Mouse (Mus musculus) limb, embryonic 10.5 days (tissue): ENCODE measurements around the gene Neurl1b. TPM values are rescaled to one million over a fixed set of nuclear protein-coding genes. Genes with fewer than 3 reads are reported as not detected.

Experiments used
- DNase-seq: peaks from one replicate; pipeline ENCODE4 v3.0.0-alpha.2; 2017; ENCODE audit warnings: low spot score
- H3K27ac ChIP-seq: fragments of 300-500 bp; sonication (generic); 2 replicates; pipeline ENCODE4 v1.5.1; 2016; ENCODE audit warnings: mild to moderate bottlenecking
- H3K27me3 ChIP-seq: fragments of 300-500 bp; sonication (generic); 2 replicates; pipeline ENCODE4 v1.6.1; 2016; ENCODE audit warnings: low read depth, mild to moderate bottlenecking; ENCODE audit not compliant: poor library complexity, severe bottlenecking
- H3K36me3 ChIP-seq: fragments of 300-500 bp; sonication (generic); 2 replicates; pipeline ENCODE4 v1.6.1; 2016; ENCODE audit warnings: mild to moderate bottlenecking, moderate library complexity
- H3K4me1 ChIP-seq: fragments of 300-500 bp; sonication (generic); 2 replicates; pipeline ENCODE4 v1.6.1; 2016
- H3K4me3 ChIP-seq: fragments of 300-500 bp; sonication (generic); 2 replicates; pipeline ENCODE4 v1.5.1; 2016; ENCODE audit warnings: mild to moderate bottlenecking, moderate library complexity
- H3K9me3 ChIP-seq: fragments of 300-500 bp; sonication (generic); replicated peaks from 2 replicates; pipeline ENCODE4 v1.6.1; 2016; ENCODE audit warnings: mild to moderate bottlenecking
- WGBS: fragments of 180-500 bp; shearing (Covaris S2); methylation state at CpG from one replicate; pipeline ENCODE4 v1.1.7; 2016; 5-methylcytosine and 5-hydroxymethylcytosine counted together
- polyA plus RNA-seq: library from polyadenylated mRNA; unstranded; fragments of >200 nt; fragmentation: Nextera tagmentation; extraction: Ambion mirVana; gene quantifications from 2 replicates; pipeline ENCODE4 v1.2.1, GENCODE M21; 2016

Gene Neurl1b
- polyA plus RNA-seq, 1 experiment from 2014 or later = 0.10 TPM

DNA sequence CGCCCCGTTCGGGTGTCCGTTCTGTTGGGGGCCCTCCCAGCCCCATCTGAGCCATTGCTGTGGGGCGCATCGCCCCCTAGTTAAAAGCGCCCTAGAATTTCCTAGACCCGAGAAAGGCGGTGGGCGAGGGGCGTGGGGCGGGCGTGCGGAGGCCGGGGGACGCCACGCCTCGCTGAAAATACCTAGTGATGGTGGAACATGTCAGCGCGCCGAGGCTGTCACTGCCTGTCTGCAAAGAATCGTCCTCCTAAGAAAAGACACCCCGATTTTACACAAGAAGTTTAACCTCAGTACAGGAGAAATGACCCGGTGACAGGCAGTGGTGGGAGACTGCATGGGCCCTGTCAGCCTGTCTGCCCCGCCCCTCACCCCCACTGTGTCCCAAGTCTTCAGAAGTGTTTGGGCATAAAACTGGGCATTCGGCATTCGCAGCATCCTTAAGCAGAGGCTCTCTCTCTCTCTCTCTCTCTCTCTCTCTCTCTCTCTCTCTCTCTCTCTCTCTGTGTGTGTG lies 781 bp downstream of the Neurl1b start:
- 3% methylated on average over 27 of the region's 27 CpGs for WGBS
- Histone ChIP-seq H3K27me3 (peaks cover 87% of the 10 kb centered on the region), H3K27ac (peak overlapping the region; percentile 83), H3K4me3 (peak overlapping the region; percentile 81), H3K36me3 (no peaks in the 10 kb centered on the region), H3K9me3 (no peaks in the 10 kb centered on the region), H3K4me1 (peaks cover 18% of the 10 kb centered on the region)
- no peak for DNase-seq

GRCm38 (mm10) chr17:26416141-26416540 lies 1.5 kb downstream of the Neurl1b start:
- H3K27ac ChIP-seq = no peak overlapping the region
- WGBS = 66% methylated on average over 3 of the region's 3 CpGs
- peaks cover 79% of the 10 kb centered on the region for H3K27me3 ChIP-seq
- peaks cover 18% of the 10 kb centered on the region for H3K4me1 ChIP-seq
- DNase-seq = no peak
- H3K9me3 ChIP-seq = no peaks in the 10 kb centered on the region
- H3K36me3 ChIP-seq = no peaks in the 10 kb centered on the region
- H3K4me3 ChIP-seq = no peak overlapping the region

DNA sequence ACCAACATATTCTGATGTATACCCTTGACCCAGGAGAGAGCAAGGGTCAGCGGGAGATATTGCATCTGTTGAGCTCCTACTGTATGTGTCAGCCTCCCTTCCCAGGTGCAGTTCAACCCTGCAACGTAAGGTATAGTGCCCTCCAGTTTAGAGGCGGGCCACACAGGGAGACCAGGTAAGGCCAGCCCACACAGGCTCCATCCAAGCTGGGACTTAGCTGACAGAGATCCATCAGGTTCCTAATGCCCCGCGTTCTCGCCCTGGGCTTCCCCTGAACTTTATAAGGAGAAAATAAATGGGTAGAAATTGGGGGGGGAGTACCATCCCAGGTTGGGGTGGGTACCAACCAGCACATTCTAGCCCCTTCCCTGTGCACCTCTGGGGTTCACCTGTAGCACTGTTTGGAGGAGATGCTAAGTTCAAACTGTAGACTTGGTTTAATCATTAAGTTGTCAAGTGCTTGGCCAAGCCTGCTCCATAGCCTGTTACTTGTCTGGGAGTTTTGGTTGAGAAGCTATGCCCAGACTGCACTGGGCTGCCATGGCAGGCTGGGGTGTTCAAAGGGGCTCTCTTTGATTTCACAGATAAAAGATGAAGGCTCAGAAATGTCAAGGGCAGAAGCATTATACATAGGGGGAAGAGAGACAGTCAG lies 3.3 kb downstream of the Neurl1b start:
- H3K27ac ChIP-seq = no peak overlapping the region
- H3K27me3 ChIP-seq = peaks cover 62% of the 10 kb centered on the region
- no peaks in the 10 kb centered on the region for H3K36me3 ChIP-seq
- no peak for DNase-seq
- WGBS = 83% methylated on average over 6 of the region's 6 CpGs
- H3K4me3 ChIP-seq = no peak overlapping the region
- peaks cover 18% of the 10 kb centered on the region for H3K4me1 ChIP-seq
- H3K9me3 ChIP-seq = no peaks in the 10 kb centered on the region

DNA sequence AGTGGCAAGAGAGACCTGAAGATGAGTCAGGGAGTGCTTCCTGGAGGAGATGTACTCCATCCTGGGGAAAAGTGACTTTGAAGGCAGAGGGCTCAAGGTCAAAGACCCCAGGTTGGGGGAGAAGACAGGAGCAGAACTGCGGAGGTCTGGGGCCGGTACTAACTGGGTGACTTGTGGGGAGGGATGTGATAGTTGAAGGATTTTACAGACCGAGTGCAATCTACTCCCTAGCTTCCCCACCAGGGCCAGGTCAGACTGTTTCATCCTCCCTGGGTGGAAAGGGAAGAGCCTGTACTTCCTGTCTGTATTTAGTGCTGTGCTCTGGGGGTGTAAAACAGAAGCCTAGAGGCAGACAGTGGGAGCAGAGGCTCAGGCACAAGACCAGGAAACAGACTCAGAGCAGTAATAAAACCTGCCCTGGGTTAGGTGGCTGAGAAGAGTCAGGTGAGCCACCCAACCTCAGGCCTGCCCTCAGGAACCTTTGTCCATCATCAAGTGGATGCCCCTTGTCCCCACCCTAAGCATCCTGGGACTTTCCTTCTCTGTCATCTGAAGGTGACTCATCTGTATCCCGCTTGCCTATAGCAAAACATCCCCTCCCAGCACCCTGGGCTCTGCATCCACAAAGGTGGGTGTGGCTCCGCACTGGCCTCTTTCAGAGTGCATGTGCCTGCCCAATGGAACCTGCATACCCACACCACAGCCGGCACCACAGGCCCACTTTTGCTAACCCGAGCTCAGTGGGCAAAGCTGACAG lies 6.0 kb downstream of the Neurl1b start:
- WGBS = 83% methylated on average over 7 of the region's 7 CpGs
- H3K27ac ChIP-seq = no peak overlapping the region
- H3K27me3 ChIP-seq = peaks cover 58% of the 10 kb centered on the region
- H3K9me3 ChIP-seq = no peaks in the 10 kb centered on the region
- H3K4me1 ChIP-seq = 0 out of 2 replicates have a peak, but pooled peaks cover 6% of the 10 kb centered on the region
- DNase-seq = no peak
- no peaks in the 10 kb centered on the region for H3K36me3 ChIP-seq
- no peak overlapping the region for H3K4me3 ChIP-seq

DNA sequence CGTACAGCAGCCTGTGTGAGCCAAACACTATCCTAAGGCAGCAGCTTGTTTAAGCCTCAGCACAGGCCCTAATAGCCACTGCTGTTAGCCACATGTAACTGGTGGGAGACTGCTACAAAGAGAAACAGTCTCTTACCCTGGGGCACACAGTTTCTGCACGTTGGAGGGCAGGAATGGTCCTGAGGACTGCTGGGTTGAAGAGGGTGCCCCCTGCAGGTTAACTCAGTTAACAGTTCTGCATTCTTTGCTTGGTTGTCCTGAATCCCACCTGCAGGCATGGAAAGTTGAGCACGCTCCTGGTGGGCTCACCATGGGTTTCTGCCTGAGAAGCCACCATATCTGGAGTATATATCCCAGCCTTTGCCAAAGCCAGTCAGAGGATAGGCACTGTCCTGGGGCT lies 6.9 kb downstream of the Neurl1b start:
- no peak for DNase-seq
- Histone ChIP-seq H3K27me3 (peaks cover 49% of the 10 kb centered on the region), H3K4me1 (0 out of 2 replicates have a peak, but pooled peaks cover 6% of the 10 kb centered on the region), H3K36me3 (no peaks in the 10 kb centered on the region), H3K9me3 (no peaks in the 10 kb centered on the region), H3K27ac (no peak overlapping the region), H3K4me3 (no peak overlapping the region)
- WGBS = 48% methylated on average over 3 of the region's 3 CpGs

- no peak for DNase-seq
- 0 out of 2 replicates have a peak, but pooled peaks cover 6% of the 10 kb centered on the region for H3K4me1 ChIP-seq
- peaks cover 40% of the 10 kb centered on the region for H3K27me3 ChIP-seq
- 82% methylated on average over 6 of the region's 6 CpGs for WGBS
- no peaks in the 10 kb centered on the region for H3K36me3 ChIP-seq
- no peak overlapping the region for H3K27ac ChIP-seq
- no peak overlapping the region for H3K4me3 ChIP-seq
- no peaks in the 10 kb centered on the region for H3K9me3 ChIP-seq
Measured at GRCm38 (mm10) chr17:26422390-26422789, 7.8 kb downstream of the Neurl1b start.

DNA sequence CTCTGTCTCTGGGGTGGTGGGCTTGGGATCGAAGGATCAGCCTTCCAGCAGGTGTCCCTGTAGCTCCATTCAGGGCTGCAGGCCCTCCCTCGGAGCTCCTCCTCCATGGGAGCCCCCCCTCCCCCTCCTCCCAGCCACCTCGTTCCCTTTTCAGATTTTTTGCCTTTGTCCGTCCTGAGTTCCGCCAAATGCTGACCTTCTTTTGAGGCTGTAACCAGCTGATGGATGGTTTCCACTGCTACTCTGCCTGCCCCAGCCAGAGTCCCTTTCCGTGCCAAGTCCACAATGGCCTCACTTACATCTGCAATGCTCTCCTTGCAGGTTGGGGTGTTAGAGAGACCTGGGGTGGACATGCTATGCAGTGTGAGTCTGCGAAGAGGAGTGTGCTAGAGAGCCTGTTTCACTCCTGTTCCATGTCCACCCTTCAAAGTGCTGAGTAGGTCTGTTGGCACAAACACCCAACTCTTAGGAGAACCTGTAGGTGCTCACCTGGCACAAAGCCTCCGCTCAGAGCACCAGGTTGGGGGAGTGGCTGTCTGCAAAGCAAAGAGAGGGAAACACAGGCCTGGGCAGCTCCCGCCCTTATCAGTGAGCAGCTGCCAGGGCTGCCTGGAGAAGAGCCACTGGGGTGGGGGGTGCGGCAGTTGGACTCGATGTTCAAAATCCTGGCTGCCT lies 9.5 kb downstream of the Neurl1b start:
- H3K4me1 ChIP-seq = 0 out of 2 replicates have a peak, but pooled peaks cover 6% of the 10 kb centered on the region
- 46% methylated on average over 11 of the region's 11 CpGs for WGBS
- no peak overlapping the region for H3K27ac ChIP-seq
- H3K9me3 ChIP-seq = no peaks in the 10 kb centered on the region
- no peak for DNase-seq
- peaks cover 28% of the 10 kb centered on the region for H3K27me3 ChIP-seq
- no peak overlapping the region for H3K4me3 ChIP-seq
- H3K36me3 ChIP-seq = no peaks in the 10 kb centered on the region

DNA sequence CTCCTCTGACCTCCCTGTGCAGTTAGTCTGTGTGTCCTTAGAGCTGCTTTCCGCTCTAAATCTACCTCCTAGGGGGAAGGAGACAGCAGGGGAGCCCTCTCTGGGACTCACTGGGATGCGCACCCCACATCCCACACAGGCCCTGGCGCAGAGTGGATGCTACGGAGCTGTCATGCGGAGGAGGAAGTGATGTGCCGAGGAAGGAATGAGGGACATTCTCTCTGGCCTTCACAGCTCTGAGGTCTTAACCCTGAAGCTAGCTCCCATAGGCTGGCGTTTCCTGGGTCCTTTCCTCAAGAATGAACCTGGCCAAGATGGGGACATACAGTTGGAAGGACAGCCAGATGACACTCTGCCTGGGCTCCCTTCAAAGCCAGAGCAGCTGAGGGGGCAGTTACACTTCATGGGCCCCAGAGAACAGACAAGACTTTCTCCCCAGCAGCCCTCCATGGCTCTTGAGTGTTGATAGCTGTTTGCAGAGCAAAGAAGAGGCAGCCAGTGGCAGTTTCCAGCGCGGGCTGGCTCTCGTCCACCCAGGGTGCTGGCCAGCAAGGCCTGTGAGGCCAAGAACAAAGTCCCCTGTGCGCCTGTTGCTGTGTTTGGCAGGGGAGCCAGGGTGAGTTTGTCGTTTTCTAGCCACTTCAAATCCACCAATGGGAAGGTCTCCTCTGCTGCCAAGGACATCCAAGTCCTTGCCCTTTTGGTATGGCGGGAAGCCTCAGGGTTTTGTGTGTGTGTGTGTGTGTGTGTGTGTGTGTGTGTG lies 10.5 kb downstream of the Neurl1b start:
- no peak for DNase-seq
- 0 out of 2 replicates have a peak, but pooled peaks cover 6% of the 10 kb centered on the region for H3K4me1 ChIP-seq
- H3K27me3 ChIP-seq = peaks cover 33% of the 10 kb centered on the region
- H3K36me3 ChIP-seq = no peaks in the 10 kb centered on the region
- H3K9me3 ChIP-seq = no peaks in the 10 kb centered on the region
- no peak overlapping the region for H3K27ac ChIP-seq
- 72% methylated on average over 13 of the region's 13 CpGs for WGBS
- H3K4me3 ChIP-seq = no peak overlapping the region

DNA sequence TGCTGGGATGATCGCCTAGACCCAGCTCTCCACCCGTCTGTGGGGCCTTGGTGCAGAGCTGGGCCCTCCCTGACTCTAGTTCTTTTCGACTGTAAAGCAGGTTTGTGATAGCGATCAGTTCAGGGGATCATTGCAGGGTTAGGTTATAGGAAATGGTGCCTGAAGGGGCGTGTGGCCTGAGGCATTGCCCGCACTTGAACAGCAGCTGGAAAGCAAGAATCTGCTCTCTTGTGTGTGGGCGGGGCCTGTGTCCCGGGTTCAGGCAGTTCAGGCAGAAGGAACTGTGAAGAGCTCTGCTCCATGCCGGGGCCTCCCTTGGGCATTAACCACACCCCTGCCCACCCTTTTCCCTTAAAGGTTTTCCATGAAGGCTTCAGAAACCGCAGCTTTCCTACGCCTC lies 18.7 kb downstream of the Neurl1b start:
- H3K4me1 ChIP-seq = no peaks in the 10 kb centered on the region
- DNase-seq = no peak
- H3K4me3 ChIP-seq = no peak overlapping the region
- H3K9me3 ChIP-seq = no peaks in the 10 kb centered on the region
- H3K27ac ChIP-seq = no peak overlapping the region
- H3K36me3 ChIP-seq = no peaks in the 10 kb centered on the region
- 61% methylated on average over 11 of the region's 11 CpGs for WGBS
- H3K27me3 ChIP-seq = peaks cover 88% of the 10 kb centered on the region

GRCm38 (mm10) chr17:26437089-26437815 lies 22.6 kb downstream of the Neurl1b start:
- WGBS = 88% methylated on average over 14 of the region's 14 CpGs
- H3K4me3 ChIP-seq = no peak overlapping the region
- DNase-seq = no peak
- H3K36me3 ChIP-seq = no peaks in the 10 kb centered on the region
- H3K4me1 ChIP-seq = peaks cover 7% of the 10 kb centered on the region
- no peak overlapping the region for H3K27ac ChIP-seq
- no peaks in the 10 kb centered on the region for H3K9me3 ChIP-seq
- H3K27me3 ChIP-seq = peaks cover 95% of the 10 kb centered on the region

- Histone ChIP-seq H3K27ac (peak overlapping the region; percentile 58; the same call in 1 of the 2 replicates), H3K27me3 (peaks cover 78% of the 10 kb centered on the region), H3K4me1 (peaks cover 7% of the 10 kb centered on the region), H3K36me3 (no peaks in the 10 kb centered on the region), H3K9me3 (no peaks in the 10 kb centered on the region), H3K4me3 (peak overlapping the region; percentile 47)
- 10% methylated on average over 52 of the region's 52 CpGs for WGBS
- DNase-seq = peak; percentile 59
Measured at GRCm38 (mm10) chr17:26439001-26439400, 24.4 kb downstream of the Neurl1b start.

DNA sequence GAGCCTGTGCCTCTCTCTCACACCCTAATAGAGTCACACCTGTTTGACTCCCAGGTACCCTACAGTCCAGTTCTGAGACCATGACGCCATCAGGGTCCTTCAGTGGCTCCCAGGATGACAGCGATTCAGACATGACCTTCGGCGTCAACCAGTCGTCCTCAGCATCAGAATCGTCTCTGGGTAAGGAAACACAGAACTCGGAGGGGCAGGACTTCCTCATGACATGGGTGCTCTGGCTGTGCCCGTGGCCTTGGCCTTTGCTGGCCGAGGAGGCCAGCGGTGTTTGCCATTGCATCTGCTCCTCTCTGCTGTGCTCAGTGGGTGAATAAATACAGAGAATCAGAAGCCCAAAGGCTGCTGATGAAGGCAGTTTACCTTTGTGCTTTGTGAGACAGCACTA lies 26.4 kb downstream of the Neurl1b start:
- Histone ChIP-seq H3K9me3 (no peaks in the 10 kb centered on the region), H3K4me3 (no peak overlapping the region), H3K27ac (no peak overlapping the region), H3K27me3 (peaks cover 61% of the 10 kb centered on the region), H3K36me3 (no peaks in the 10 kb centered on the region), H3K4me1 (peaks cover 10% of the 10 kb centered on the region)
- 94% methylated on average over 10 of the region's 10 CpGs for WGBS
- DNase-seq = no peak
